Mouse (Mus musculus) frontal cortex, postnatal 25 days (tissue): ENCODE measurements around the gene Abcc9.
"Not testable (repeated sequence)": the region's sequence is repeated elsewhere in the genome, so short reads cannot be mapped to it uniquely, and the experiment has no call there.

Experiments
- DNase-seq, 2 experiments: peaks; one replicate each; pipeline ENCODE4 v3.0.0; 2022; ENCODE audit warnings: low spot score in 2 of 2

Abcc9 gene

GRCm38 (mm10) chr6:142703441-142703930 is 1.4 kb upstream of the Abcc9 start:
- no peak for DNase-seq

- no peak for DNase-seq
Observed at GRCm38 (mm10) chr6:142701161-142701560, 954 bp downstream of the Abcc9 start.

DNA sequence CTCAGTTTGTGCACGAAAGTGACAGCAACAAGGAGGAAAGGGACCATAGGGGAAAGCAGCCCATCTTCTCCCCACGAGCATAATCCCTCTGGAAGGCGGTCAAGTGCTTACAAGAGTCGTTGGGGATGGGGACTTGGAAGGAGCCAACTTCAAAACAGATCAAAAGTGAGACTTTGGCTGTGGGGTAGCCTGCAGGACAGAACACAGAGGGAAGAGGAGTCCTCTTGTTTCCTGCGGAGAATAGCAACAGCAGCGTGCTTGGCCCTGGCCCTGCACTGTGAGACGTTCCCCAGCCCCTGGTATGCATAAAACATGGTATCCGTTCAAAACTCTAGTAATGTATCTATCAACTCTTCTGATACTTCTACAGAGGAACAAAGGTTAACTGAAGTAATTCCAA is 1.4 kb downstream of the Abcc9 start:
- DNase-seq: no peak

- DNase-seq: no peak
Observed at GRCm38 (mm10) chr6:142692085-142692484, 10.0 kb downstream of the Abcc9 start.

- no peak for DNase-seq
Observed at GRCm38 (mm10) chr6:142689673-142690072, 12.4 kb downstream of the Abcc9 start.

- no peak for DNase-seq
Observed at GRCm38 (mm10) chr6:142682985-142683691, 19.0 kb downstream of the Abcc9 start.

DNA sequence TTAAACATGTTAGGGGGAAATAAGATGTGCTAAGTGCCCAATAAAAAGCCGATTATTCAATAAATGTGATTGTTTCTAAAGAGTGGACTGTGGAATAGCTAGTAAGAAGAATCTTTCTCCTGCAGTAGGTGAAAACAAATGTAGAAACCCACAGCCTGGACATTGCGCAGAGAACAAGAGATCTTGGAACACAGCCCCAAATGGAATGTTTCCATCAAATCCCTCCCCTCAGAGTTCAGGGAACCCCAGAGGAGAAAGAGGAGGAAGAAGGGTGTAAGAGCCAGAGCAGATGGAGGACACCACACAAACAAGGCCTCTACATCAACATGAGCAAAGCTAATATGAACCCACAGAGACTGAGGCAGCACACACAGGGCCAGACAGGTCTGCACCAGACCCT is 32.1 kb downstream of the Abcc9 start:
- DNase-seq: no peak

GRCm38 (mm10) chr6:142669343-142669742 is 32.8 kb downstream of the Abcc9 start:
- no peak for DNase-seq

DNA sequence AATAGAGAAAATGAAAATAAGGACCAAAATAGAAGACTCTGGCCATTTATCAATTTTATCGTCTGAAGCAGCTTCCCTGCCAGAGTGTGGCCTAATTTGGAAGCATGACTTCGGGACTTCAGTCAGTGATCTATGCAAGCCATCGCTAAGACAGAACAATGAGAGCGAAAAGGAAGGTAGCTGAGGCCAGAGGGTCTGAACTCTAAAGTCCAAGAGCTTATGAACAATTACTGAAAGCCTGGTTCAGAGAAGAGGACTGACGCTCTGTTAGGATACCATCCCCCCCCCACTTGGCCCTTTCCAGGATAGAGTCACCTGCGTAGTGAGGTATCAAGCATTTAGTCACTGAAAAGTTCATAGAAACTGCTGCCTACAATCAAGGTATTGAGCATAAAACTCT is 33.3 kb downstream of the Abcc9 start:
- no peak for DNase-seq

DNA sequence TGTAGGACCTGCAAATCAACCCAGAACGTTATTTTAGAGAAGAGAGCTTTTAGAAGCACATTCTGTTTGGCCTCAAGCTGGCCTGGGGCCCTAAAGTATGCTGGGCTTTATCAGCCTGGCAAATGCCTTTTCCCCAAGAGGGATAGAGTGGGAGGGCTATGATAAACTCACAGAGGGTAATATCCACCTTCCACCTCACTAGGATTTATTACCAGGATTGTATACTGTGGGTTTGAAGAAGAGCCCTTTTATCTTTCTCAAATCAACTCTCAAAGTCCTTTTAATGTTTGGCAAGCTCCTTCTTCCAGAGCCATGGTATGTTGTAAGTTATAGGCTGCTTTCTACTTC is 33.7 kb downstream of the Abcc9 start:
- DNase-seq: no peak

DNA sequence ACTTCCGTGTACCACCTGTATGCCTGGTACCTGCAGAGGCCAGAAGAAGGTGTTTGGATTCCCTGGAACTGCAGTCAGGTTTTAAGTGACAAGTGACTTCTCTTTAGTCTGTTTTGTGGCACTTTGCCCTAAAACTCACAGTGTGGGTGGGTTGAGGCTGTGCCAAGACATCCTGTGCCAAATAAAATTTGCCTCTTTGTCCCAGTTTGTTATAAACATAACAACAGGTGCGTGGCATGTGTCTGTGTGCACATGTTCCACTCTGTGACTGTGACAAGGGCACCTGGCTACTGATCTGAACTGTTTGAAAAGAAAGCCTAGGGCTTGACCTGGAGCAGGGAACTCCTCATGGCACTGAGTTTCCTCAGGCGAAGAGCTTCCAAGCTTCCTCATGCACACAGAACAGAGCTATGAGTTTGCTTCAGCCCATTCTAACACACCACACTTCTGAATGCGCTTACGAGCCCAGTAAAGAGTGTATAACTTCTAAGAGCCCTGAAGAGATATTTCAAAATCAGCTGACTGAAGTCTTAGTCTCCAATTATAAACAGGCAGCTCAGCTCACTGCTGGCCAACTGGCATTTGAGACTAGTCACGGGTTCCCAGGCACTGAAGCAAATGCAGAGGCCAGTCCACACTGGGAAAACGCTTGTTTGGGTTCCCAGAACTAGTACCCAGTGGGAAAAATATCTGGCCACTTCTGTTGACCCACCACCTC is 34.3 kb downstream of the Abcc9 start:
- DNase-seq: no peak

DNA sequence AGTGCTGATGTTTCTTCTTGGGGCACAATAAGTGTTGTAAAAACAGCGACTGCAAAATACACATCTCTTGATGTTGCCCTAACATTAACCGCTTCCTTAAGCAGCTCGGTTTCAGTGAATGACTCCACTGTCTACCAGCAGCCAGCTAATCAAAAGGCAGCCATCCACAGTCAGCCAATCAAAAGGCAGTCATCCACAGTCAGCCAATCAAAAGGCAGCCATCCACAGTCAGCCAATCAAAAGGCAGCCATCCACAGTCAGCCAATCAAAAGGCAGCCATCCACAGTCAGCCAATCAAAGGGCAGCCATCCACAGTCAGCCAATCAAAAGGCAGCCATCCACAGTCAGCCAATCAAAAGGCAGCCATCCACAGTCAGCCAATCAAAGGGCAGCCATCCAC is 40.1 kb downstream of the Abcc9 start:
- not testable (repeated sequence) for DNase-seq

- DNase-seq: no peak
Observed at GRCm38 (mm10) chr6:142659038-142659437, 43.1 kb downstream of the Abcc9 start.

DNA sequence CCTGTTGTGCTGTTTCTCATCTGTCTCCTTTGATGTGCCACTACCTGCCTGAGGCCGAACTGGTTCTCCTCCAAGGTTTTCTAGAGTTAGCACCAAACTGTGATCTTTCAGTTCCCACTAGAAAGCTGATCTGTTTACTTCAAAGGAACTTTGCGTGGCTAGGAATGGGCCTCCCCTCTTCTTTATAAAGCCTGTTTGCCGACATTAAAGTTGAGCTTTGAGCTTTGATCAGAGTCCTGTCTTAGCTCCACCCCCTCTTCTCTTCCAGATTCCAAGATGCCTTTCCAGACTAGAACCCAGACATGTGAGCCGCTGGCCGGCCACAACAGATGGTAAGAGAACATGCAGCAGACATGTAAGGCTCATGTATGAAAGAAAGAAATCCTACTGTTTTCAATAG is 47.6 kb downstream of the Abcc9 start:
- no peak for DNase-seq

GRCm38 (mm10) chr6:142652175-142652574 is 49.9 kb downstream of the Abcc9 start:
- no peak for DNase-seq

GRCm38 (mm10) chr6:142649331-142649730 is 52.8 kb downstream of the Abcc9 start:
- no peak for DNase-seq

- no peak for DNase-seq
Observed at GRCm38 (mm10) chr6:142645474-142645873, 56.6 kb downstream of the Abcc9 start.

GRCm38 (mm10) chr6:142639301-142639700 is 62.8 kb downstream of the Abcc9 start:
- no peak for DNase-seq

DNA sequence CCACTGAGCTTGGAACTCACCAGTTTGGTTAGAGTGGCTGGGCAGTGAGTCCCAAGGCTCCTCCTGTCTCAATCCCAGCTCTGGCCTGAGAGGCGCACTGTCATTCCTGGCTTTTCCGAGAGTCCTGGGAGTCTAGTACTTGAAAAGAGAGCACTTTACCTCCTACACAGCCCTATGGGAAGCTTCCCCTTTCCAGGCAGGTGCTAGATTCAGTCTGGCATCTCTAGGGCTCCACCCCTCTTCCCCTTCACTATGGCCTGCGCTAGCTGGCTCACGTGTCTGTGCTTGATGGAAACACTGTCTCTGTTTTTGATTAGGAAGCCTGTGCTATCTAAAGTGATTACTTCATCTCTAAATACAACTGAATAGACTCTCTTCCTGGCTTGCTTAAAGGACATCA is 66.5 kb downstream of the Abcc9 start:
- no peak for DNase-seq

- no peak for DNase-seq
Observed at GRCm38 (mm10) chr6:142635185-142635583, 66.9 kb downstream of the Abcc9 start.

- no peak for DNase-seq
Observed at GRCm38 (mm10) chr6:142634530-142635184, 67.5 kb downstream of the Abcc9 start.

DNA sequence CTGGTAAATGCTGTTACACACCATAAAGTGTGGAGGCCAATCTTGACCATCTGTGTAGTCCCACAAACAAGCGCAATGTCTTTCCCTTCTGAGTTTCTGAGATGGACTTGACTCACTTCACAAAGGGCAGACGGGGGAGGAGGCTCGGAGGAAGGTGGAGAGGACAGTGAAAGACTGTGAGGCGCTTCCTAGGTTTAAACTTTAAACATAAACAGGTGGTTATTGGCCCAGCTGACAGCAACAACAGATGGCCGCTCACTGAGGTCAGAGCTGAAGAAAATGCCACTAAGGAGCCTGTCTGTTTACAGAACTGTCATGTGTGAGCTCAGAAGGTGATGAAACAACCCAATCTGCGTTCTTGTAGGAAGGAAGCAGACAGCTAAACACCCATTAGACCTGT is 78.8 kb downstream of the Abcc9 start:
- DNase-seq: no peak

GRCm38 (mm10) chr6:142616659-142617058 is 85.5 kb downstream of the Abcc9 start:
- no peak for DNase-seq
